In genomic region chr7:89796351-89796801, GRCm38 (mm10) we compare ENCODE assay signal across 12 mouse cellular contexts.
DNase-seq lines count a peak whose midpoint lies in the region; ATAC-seq and TF ChIP-seq lines count a peak whose summit lies in the region.
"Had no signal": no experiment of that assay in that cellular context is flagged by ENCODE, and none has a peak within 500 bp of the region (broad histone marks: within the 10 kb centered on the region; RNA-seq: fewer than 3 reads in every experiment).

No protein-coding gene starts in this region.

- H3K4me2 ChIP-seq in forebrain, postnatal 0 days (ENCODE audit: low read depth) = no peak overlapping the region
- H3K4me2 ChIP-seq in midbrain, embryonic 15.5 days = no peak overlapping the region
- H3K4me2 ChIP-seq: heart, embryonic 12.5 days; limb, embryonic 15.5 days; stomach, embryonic 15.5 days had no signal

- H3K27me3 ChIP-seq in forebrain, postnatal 0 days (ENCODE audit: insufficient read depth, low read length) = no peaks in the 10 kb centered on the region
- no peaks in the 10 kb centered on the region for H3K27me3 ChIP-seq in midbrain, embryonic 15.5 days (replicated peaks)
- no peaks in the 10 kb centered on the region; the same call in 1 of the 2 replicates for H3K27me3 ChIP-seq in kidney, adult 2 months (replicated peaks; ENCODE audit: control insufficient read depth, insufficient read depth, low read length)
- H3K27me3 ChIP-seq: limb, embryonic 15.5 days; stomach, embryonic 15.5 days had no signal

- peak; percentile 75 for DNase-seq in heart, adult 11 months
- DNase-seq in heart, postnatal 14 days = no peak
- DNase-seq in cerebellum, adult 18-20 months = peak; percentile 66 to 70
- no peak for DNase-seq in forebrain, postnatal 0 days
- DNase-seq in kidney, adult 2 months = no peak
- DNase-seq in kidney, postnatal 4 days = no peak
- DNase-seq in ovary, adult 18-20 months (ENCODE audit: low spot score) = no peak
- DNase-seq: kidney, adult 11 months had no signal

- H3K4me1 ChIP-seq in forebrain, postnatal 0 days (ENCODE audit: insufficient read depth) = no peaks in the 10 kb centered on the region
- H3K4me1 ChIP-seq in midbrain, embryonic 15.5 days = no peaks in the 10 kb centered on the region
- H3K4me1 ChIP-seq in kidney, adult 2 months (ENCODE audit: control insufficient read depth, insufficient read depth, low read length) = no peaks in the 10 kb centered on the region
- H3K4me1 ChIP-seq: heart, embryonic 12.5 days; stomach, embryonic 15.5 days had no signal

- intact Hi-C loops in heart, postnatal 14 days (cut with DNase I) = no loop called here

- TF ChIP-seq POLR2A in kidney, adult 2 months (IDR thresholded peaks at IDR 0.05; ENCODE audit: low read depth, low read length) = no peak

- no peak overlapping the region for H3K4me3 ChIP-seq in forebrain, postnatal 0 days (ENCODE audit: low read depth, low read length)
- no peak overlapping the region for H3K4me3 ChIP-seq in midbrain, embryonic 15.5 days
- no peak overlapping the region for H3K4me3 ChIP-seq in kidney, adult 2 months (ENCODE audit: insufficient read depth, low read depth, low read length)
- H3K4me3 ChIP-seq: heart, embryonic 12.5 days; limb, embryonic 15.5 days; stomach, embryonic 15.5 days had no signal

- no peak overlapping the region for H3K27ac ChIP-seq in forebrain, postnatal 0 days (ENCODE audit: low read depth, low read length)
- no peak overlapping the region for H3K27ac ChIP-seq in midbrain, embryonic 15.5 days
- no peak overlapping the region for H3K27ac ChIP-seq in kidney, adult 2 months (ENCODE audit: insufficient read depth, low read depth, low read length)
- H3K27ac ChIP-seq: limb, embryonic 15.5 days; stomach, embryonic 15.5 days had no signal

- no peak overlapping the region for H3K9ac ChIP-seq in forebrain, postnatal 0 days
- H3K9ac ChIP-seq in midbrain, embryonic 15.5 days = no peak overlapping the region
- H3K9ac ChIP-seq: heart, embryonic 12.5 days; limb, embryonic 15.5 days; stomach, embryonic 15.5 days had no signal

- no peak for TF ChIP-seq CTCF in forebrain, postnatal 0 days (IDR thresholded peaks at IDR 0.05; ENCODE audit: low read depth)
- no peak for TF ChIP-seq CTCF in kidney, adult 2 months (conservative IDR thresholded peaks at IDR 0.05; ENCODE audit: insufficient read depth, insufficient read length, low read depth, low read length)

- H3K36me3 ChIP-seq in forebrain, postnatal 0 days (ENCODE audit: insufficient read depth) = no peaks in the 10 kb centered on the region
- H3K36me3 ChIP-seq in midbrain, embryonic 15.5 days (replicated peaks) = no peaks in the 10 kb centered on the region
- no peaks in the 10 kb centered on the region for H3K36me3 ChIP-seq in kidney, adult 2 months (ENCODE audit: control insufficient read depth, insufficient read depth, low read length)
- H3K36me3 ChIP-seq: heart, embryonic 12.5 days; limb, embryonic 15.5 days; stomach, embryonic 15.5 days had no signal

- 0 out of 2 replicates have a peak, but pooled peaks have one; percentile 25 for ATAC-seq in forebrain, postnatal 0 days
- ATAC-seq in midbrain, embryonic 15.5 days (replicated peaks) = peak; percentile 63

- WGBS in forebrain, postnatal 0 days = 15% methylated on average over 6 of the region's 6 CpGs
- 21% methylated on average over 6 of the region's 6 CpGs for WGBS in midbrain, embryonic 15.5 days
- WGBS in kidney, adult 2 months = 79% methylated on average over 6 of the region's 6 CpGs

- no peaks in the 10 kb centered on the region for H3K9me3 ChIP-seq in forebrain, postnatal 0 days (ENCODE audit: low read length)
- H3K9me3 ChIP-seq in midbrain, embryonic 15.5 days = no peaks in the 10 kb centered on the region
- H3K9me3 ChIP-seq: heart, embryonic 12.5 days; limb, embryonic 15.5 days; stomach, embryonic 15.5 days had no signal

Comparison
In these comparisons a context has a peak if more than half of its experiments do, and no peak if none do; other contexts are left out.
1. DNase-seq: peak in heart, adult 11 months (single experiment) and cerebellum, adult 18-20 months (2 of 2); none in heart, postnatal 14 days (0 of 2), forebrain, postnatal 0 days (single experiment), kidney, adult 2 months (single experiment), kidney, postnatal 4 days (0 of 2) and ovary, adult 18-20 months (single experiment).